In the genomic region with DNA sequence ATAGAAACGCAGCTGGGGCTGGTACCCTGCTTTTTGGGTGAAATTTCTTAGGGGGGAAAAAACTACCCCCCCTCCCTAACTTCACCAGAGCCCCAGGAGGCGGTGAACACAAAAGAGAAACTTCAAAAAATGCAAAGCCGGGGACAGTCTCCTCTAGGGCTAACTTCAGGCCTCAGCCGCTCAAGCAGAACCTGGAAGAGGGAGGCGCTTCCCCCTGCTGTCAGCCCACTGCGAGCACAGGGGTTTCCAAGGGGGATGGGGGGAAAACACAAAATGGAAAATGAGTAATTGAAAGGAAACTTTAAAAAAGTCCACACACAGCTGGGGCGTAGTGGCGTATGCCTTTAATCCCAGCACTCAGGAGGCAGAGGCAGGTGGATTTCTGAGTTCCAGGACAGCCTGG, we compare ENCODE assay signal across 11 mouse cellular contexts. TPM values are rescaled to one million over a fixed set of nuclear protein-coding genes. Genes with fewer than 3 reads are reported as not detected.
DNase-seq lines count a peak whose midpoint lies in the region; ATAC-seq and TF ChIP-seq lines count a peak whose summit lies in the region.
"Had no signal": no experiment of that assay in that cellular context is flagged by ENCODE, and none has a peak within 500 bp of the region (broad histone marks: within the 10 kb centered on the region; RNA-seq: fewer than 3 reads in every experiment).

No protein-coding gene starts in this region.

- TF ChIP-seq POLR2A in CH12.LX (IDR thresholded peaks at IDR 0.05; ENCODE audit: low read depth, low read length), result no peak
- TF ChIP-seq POLR2A in embryonic fibroblast, embryonic 13.5 days (IDR thresholded peaks at IDR 0.05; ENCODE audit: low read depth, low read length), result no peak

- TF ChIP-seq CTCF in CH12.LX (conservative IDR thresholded peaks at IDR 0.05 in 1 of 2, IDR thresholded peaks at IDR 0.05 in 1 of 2; ENCODE audit: low read depth in 2 of 2, low read length in 2 of 2), result no peak; a peak in 1 of 4 replicates
- no peak for TF ChIP-seq CTCF in embryonic fibroblast, embryonic 13.5 days (IDR thresholded peaks at IDR 0.05; ENCODE audit: borderline replicate concordance, insufficient read depth, low read length)

- dilution Hi-C loops in CH12.LX (cut with MboI; ENCODE audit: extremely low pct_ligation_motif_present, extremely low pct_unique_long_range_greater_than_20kb, low sequenced_read_pairs), result no loop called here

- TF ChIP-seq RAD21 in CH12.LX (IDR thresholded peaks at IDR 0.05; ENCODE audit: low read depth, low read length), result no peak; the same call in 1 of the 2 replicates

- in situ Hi-C loops in CH12.LX (cut with MboI; ENCODE audit: low pct_ligation_motif_present, low pct_unique_long_range_greater_than_20kb, low sequenced_read_pairs), result no loop called here

- no peaks in the 10 kb centered on the region for H3K27me3 ChIP-seq in heart, embryonic 14.5 days (ENCODE audit: control insufficient read depth, insufficient read depth, low read length)
- H3K27me3 ChIP-seq in CH12.LX (replicated peaks), result no peaks in the 10 kb centered on the region
- H3K27me3 ChIP-seq in limb, embryonic 13.5 days, result no peaks in the 10 kb centered on the region

- H3K9me3 ChIP-seq in heart, embryonic 14.5 days (ENCODE audit: control insufficient read depth, low read length), result no peaks in the 10 kb centered on the region
- H3K9me3 ChIP-seq in CH12.LX (replicated peaks; ENCODE audit: low read length), result no peaks in the 10 kb centered on the region
- H3K9me3 ChIP-seq in limb, embryonic 13.5 days, result no peaks in the 10 kb centered on the region
- H3K9me3 ChIP-seq: liver, embryonic 13.5 days had no signal

- peaks cover 18 to 26% of the 10 kb centered on the region in 2 experiments for H3K4me1 ChIP-seq in heart, embryonic 14.5 days (ENCODE audit: control insufficient read depth in 2 of 2, insufficient read depth in 2 of 2, low read length in 2 of 2)
- peaks cover 13 to 59% of the 10 kb centered on the region in 2 experiments for H3K4me1 ChIP-seq in CH12.LX (ENCODE audit: control insufficient read depth in 1 of 2, insufficient read depth in 2 of 2)
- H3K4me1 ChIP-seq in embryonic fibroblast, embryonic 13.5 days (ENCODE audit: control insufficient read depth, insufficient read depth, low read length), result peaks cover under 1% of the 10 kb centered on the region; the same call in 1 of the 2 replicates
- H3K4me1 ChIP-seq in limb, embryonic 13.5 days, result peaks cover 43% of the 10 kb centered on the region

- no peak overlapping the region for H3K4me3 ChIP-seq in heart, embryonic 14.5 days (ENCODE audit: control insufficient read depth in 1 of 2, insufficient read depth in 1 of 2, low read depth in 1 of 2, low read length in 2 of 2)
- peak overlapping the region in 2 of 3 experiments; percentile 59 to 76 for H3K4me3 ChIP-seq in CH12.LX (replicated peaks in 1 of 3; ENCODE audit: low read depth in 2 of 3, low read length in 2 of 3, poor library complexity in 1 of 3)
- H3K4me3 ChIP-seq in embryonic fibroblast, embryonic 13.5 days (ENCODE audit: insufficient read depth, low read length), result no peak overlapping the region
- no peak overlapping the region for H3K4me3 ChIP-seq in limb, embryonic 13.5 days
- H3K4me3 ChIP-seq: liver, embryonic 13.5 days had no signal

- WGBS in heart, embryonic 14.5 days, result 57% methylated on average over 8 of the region's 8 CpGs
- WGBS in limb, embryonic 13.5 days, result 39% methylated on average over 8 of the region's 8 CpGs

- H3K79me2 ChIP-seq in CH12.LX (replicated peaks; ENCODE audit: control insufficient read depth, extremely low read depth, insufficient read depth, poor library complexity, severe bottlenecking), result peaks cover 6% of the 10 kb centered on the region

- H3K27ac ChIP-seq in heart, embryonic 14.5 days (replicated peaks in 1 of 2; ENCODE audit: control insufficient read depth in 1 of 2, insufficient read depth in 1 of 2, low read depth in 2 of 2, low read length in 2 of 2), result no peak overlapping the region
- peak overlapping the region; percentile 76 for H3K27ac ChIP-seq in CH12.LX (ENCODE audit: insufficient read depth, low read depth)
- H3K27ac ChIP-seq in embryonic fibroblast, embryonic 13.5 days (ENCODE audit: insufficient read depth, low read length), result 0 out of 2 replicates have a peak overlapping the region, but pooled peaks have one; percentile 20
- H3K27ac ChIP-seq in limb, embryonic 13.5 days, result peak overlapping the region; percentile 3; the same call in 1 of the 2 replicates
- H3K27ac ChIP-seq: liver, embryonic 13.5 days had no signal

- no peak overlapping the region for H3K4me2 ChIP-seq in heart, embryonic 14.5 days (ENCODE audit: low read length)
- H3K4me2 ChIP-seq in CH12.LX (ENCODE audit: insufficient read depth, low read depth, poor library complexity, severe bottlenecking), result peak overlapping the region; percentile 67
- peak overlapping the region; percentile 99 for H3K4me2 ChIP-seq in limb, embryonic 13.5 days (replicated peaks)

- no peak for DNase-seq in heart, adult 18-20 months
- DNase-seq in CH12.LX (ENCODE audit: extremely low read depth), result peak; percentile 76
- no peak for DNase-seq in spleen, postnatal 10 days (ENCODE audit: low spot score in 2 of 2)
- no peak for DNase-seq in ovary, adult 18-20 months (ENCODE audit: low spot score)
- DNase-seq in spleen, postnatal 4 days (ENCODE audit: low spot score in 2 of 2), result no peak
- DNase-seq: adrenal gland, postnatal 14 days; kidney, postnatal 36 days; liver, embryonic 13.5 days had no signal

- TF ChIP-seq EP300 in CH12.LX (IDR thresholded peaks at IDR 0.05; ENCODE audit: low read length), result peak; percentile 84

- H3K9ac ChIP-seq in heart, embryonic 14.5 days (ENCODE audit: low read length), result peak overlapping the region; percentile 12; the same call in 1 of the 2 replicates
- peak overlapping the region; percentile 74 for H3K9ac ChIP-seq in CH12.LX (ENCODE audit: insufficient read depth, low read depth)
- H3K9ac ChIP-seq in limb, embryonic 13.5 days, result peak overlapping the region; percentile 35; the same call in 1 of the 2 replicates
- H3K9ac ChIP-seq: liver, embryonic 13.5 days had no signal

- peaks cover 3% of the 10 kb centered on the region; the same call in 1 of the 2 replicates for H3K36me3 ChIP-seq in heart, embryonic 14.5 days (ENCODE audit: control insufficient read depth, insufficient read depth, low read length)
- H3K36me3 ChIP-seq in CH12.LX (replicated peaks in 1 of 2; ENCODE audit: control insufficient read depth in 1 of 2, insufficient read depth in 1 of 2, low read length in 1 of 2), result peaks cover 0 to 19% of the 10 kb centered on the region in 2 experiments
- H3K36me3 ChIP-seq in limb, embryonic 13.5 days, result peaks cover 9% of the 10 kb centered on the region; the same call in 1 of the 2 replicates
- H3K36me3 ChIP-seq: liver, embryonic 13.5 days had no signal

- no peak for ATAC-seq in heart, embryonic 14.5 days (ENCODE audit: insufficient number of reproducible peaks, insufficient read depth, low FRiP score, low read depth)
- ATAC-seq in limb, embryonic 13.5 days (ENCODE audit: low FRiP score, low read depth), result no peak

TF ChIP-seq in CH12.LX, 34 proteins besides CTCF, POLR2A, EP300 and RAD21 (continues in another document):
- TF ChIP-seq MAZ (IDR thresholded peaks at IDR 0.05; ENCODE audit: low read depth, low read length) (peak; percentile 74), UBTF (IDR thresholded peaks at IDR 0.05; ENCODE audit: low read depth, low read length) (no peak), TBP (conservative IDR thresholded peaks at IDR 0.05; ENCODE audit: low read depth, low read length) (peak; percentile 46; the same call in 1 of the 2 replicates), PAX5 (IDR thresholded peaks at IDR 0.05; ENCODE audit: low read length) (no peak), ZKSCAN1 (IDR thresholded peaks at IDR 0.05; ENCODE audit: borderline replicate concordance, low read depth, low read length) (no peak), MEF2A (IDR thresholded peaks at IDR 0.05; ENCODE audit: borderline replicate concordance, low read depth, low read length) (peak; percentile 82), JUND (conservative IDR thresholded peaks at IDR 0.05; ENCODE audit: low read depth, low read length) (no peak; the same call in 1 of the 2 replicates), GABPA (IDR thresholded peaks at IDR 0.05; ENCODE audit: insufficient replicate concordance, low read depth, low read length) (no peak), HCFC1 (IDR thresholded peaks at IDR 0.05; ENCODE audit: low read depth, low read length) (no peak), POLR2AphosphoS2 (IDR thresholded peaks at IDR 0.05; ENCODE audit: low read depth, low read length) (no peak), SIN3A (IDR thresholded peaks at IDR 0.05; ENCODE audit: low read length) (peak; percentile 86), RCOR1 (conservative IDR thresholded peaks at IDR 0.05; ENCODE audit: low read depth, low read length) (peak; percentile 73; the same call in 1 of the 2 replicates), MYC (IDR thresholded peaks at IDR 0.05; ENCODE audit: low read depth, low read length) (peak; percentile 70), ELF1 (IDR thresholded peaks at IDR 0.05; ENCODE audit: low read depth, low read length) (0 out of 2 replicates have a peak, but pooled peaks have one; percentile 29), TCF12 (IDR thresholded peaks at IDR 0.05; ENCODE audit: low read depth, low read length) (peak; percentile 90), NRF1 (IDR thresholded peaks at IDR 0.05; ENCODE audit: low read depth, low read length) (no peak), SMC3 (IDR thresholded peaks at IDR 0.05; ENCODE audit: low read depth, low read length) (no peak), JUN (IDR thresholded peaks at IDR 0.05; ENCODE audit: insufficient read depth, low read depth, low read length) (peak; percentile 42; the same call in 1 of the 2 replicates)

RNA-seq across cellular contexts. Expression of gene Kdm2b, which starts 3.5 kb away (rescaled TPM):
- polyA plus RNA-seq in heart, embryonic 14.5 days (2014; fragmentation: Nextera tagmentation; extraction: Ambion mirVana), result 24.2 and 27.3 TPM in 2 replicates
- 10 to 100 TPM; 10.6 to 14.2 TPM for total RNA-seq in heart, adult 18-20 months (2021)
- 80.1 and 87.1 TPM in 2 replicates for total RNA-seq in CH12.LX (2012; rRNA removed)
- total RNA-seq in CH12.LX (2014; rRNA removed), result 69.3 and 76.7 TPM in 2 replicates
- 120 and 138 TPM in 2 replicates for polyA plus RNA-seq in CH12.LX (2012; ENCODE audit: insufficient read length, low read depth)
- 18.0 and 22.4 TPM in 2 replicates for polyA plus RNA-seq in embryonic fibroblast, embryonic 13.5 days (2011; ENCODE audit: insufficient read length, low read depth, missing spikeins)
- polyA plus RNA-seq in limb, embryonic 13.5 days (2015; fragmentation: Nextera tagmentation; extraction: Ambion mirVana), result 64.3 and 66.6 TPM in 2 replicates

RNA-seq across cellular contexts. Expression of gene Orai1, which starts 28.8 kb away (rescaled TPM):
- 18.0 and 24.6 TPM in 2 replicates for polyA plus RNA-seq in heart, embryonic 14.5 days (2014; fragmentation: Nextera tagmentation; extraction: Ambion mirVana)
- total RNA-seq in heart, adult 18-20 months (2021), result 10 to 100 TPM; 12.2 to 12.5 TPM
- 17.8 and 18.6 TPM in 2 replicates for total RNA-seq in CH12.LX (2012; rRNA removed)
- 14.6 and 17.4 TPM in 2 replicates for total RNA-seq in CH12.LX (2014; rRNA removed)
- 23.1 and 27.7 TPM in 2 replicates for polyA plus RNA-seq in CH12.LX (2012; ENCODE audit: insufficient read length, low read depth)
- polyA plus RNA-seq in embryonic fibroblast, embryonic 13.5 days (2011; ENCODE audit: insufficient read length, low read depth, missing spikeins), result 9.3 and 10.6 TPM in 2 replicates
- polyA plus RNA-seq in limb, embryonic 13.5 days (2015; fragmentation: Nextera tagmentation; extraction: Ambion mirVana), result 15.3 and 15.5 TPM in 2 replicates

Comparison
In these comparisons a context has a peak if more than half of its experiments do, and no peak if none do; other contexts are left out.
1. H3K27ac ChIP-seq: peak in CH12.LX (single experiment), embryonic fibroblast, embryonic 13.5 days (single experiment) and limb, embryonic 13.5 days (single experiment); none in heart, embryonic 14.5 days (0 of 2).
2. H3K4me3 ChIP-seq: peak in CH12.LX (2 of 3); none in heart, embryonic 14.5 days (0 of 2), embryonic fibroblast, embryonic 13.5 days (single experiment) and limb, embryonic 13.5 days (single experiment).
3. H3K9ac ChIP-seq: peak in every context shown above with its lines; median percentile 74 in CH12.LX; 35 in limb, embryonic 13.5 days; 12 in heart, embryonic 14.5 days.